Comparison of ENCODE assay signal across 11 mouse cellular contexts in genomic region chr11:103340677-103341076, GRCm38 (mm10). TPM values are rescaled to one million over a fixed set of nuclear protein-coding genes. Genes with fewer than 3 reads are reported as not detected.
DNase-seq lines count a peak whose midpoint lies in the region; ATAC-seq lines count a peak whose summit lies in the region.
"Had no signal": no experiment of that assay in that cellular context is flagged by ENCODE, and none has a peak within 500 bp of the region (broad histone marks: within the 10 kb centered on the region; RNA-seq: fewer than 3 reads in every experiment).

No protein-coding gene starts in this region.

- no peak for ATAC-seq in limb, embryonic 12.5 days (ENCODE audit: insufficient number of reproducible peaks, insufficient read depth, low FRiP score, low TSS enrichment, low read depth)
- peak; percentile 65; the same call in 1 of the 2 replicates for ATAC-seq in stomach, embryonic 15.5 days (ENCODE audit: insufficient read depth, low FRiP score, low read depth)
- ATAC-seq: inflammation-experienced regulatory T-cells, adult 6 months had no signal

- 34% methylated on average over 7 of the region's 7 CpGs for WGBS in limb, embryonic 12.5 days
- WGBS in limb, embryonic 10.5 days = 30% methylated on average over 7 of the region's 7 CpGs
- 26% methylated on average over 7 of the region's 7 CpGs for WGBS in stomach, embryonic 15.5 days

- intact Hi-C loops in left cerebral cortex, postnatal 36 days (cut with DNase I) = no loop called here

- 0 out of 2 replicates have a peak overlapping the region, but pooled peaks have one; percentile 50 for H3K4me2 ChIP-seq in limb, embryonic 12.5 days
- peak overlapping the region; percentile 57 for H3K4me2 ChIP-seq in stomach, embryonic 15.5 days
- H3K4me2 ChIP-seq: midbrain, embryonic 11.5 days had no signal

- no peaks in the 10 kb centered on the region for H3K36me3 ChIP-seq in limb, embryonic 12.5 days
- no peaks in the 10 kb centered on the region for H3K36me3 ChIP-seq in limb, embryonic 10.5 days
- no peaks in the 10 kb centered on the region for H3K36me3 ChIP-seq in stomach, embryonic 15.5 days
- H3K36me3 ChIP-seq: lung, embryonic 15.5 days had no signal

- DNase-seq in limb, embryonic 10.5 days (ENCODE audit: low spot score) = no peak
- DNase-seq in ZHBTc4 (ENCODE audit: low read depth, low spot score) = peak; percentile 72
- DNase-seq in kidney, adult 9 months = peak; percentile 92
- DNase-seq in layer of hippocampus, postnatal 36 days = no peak
- DNase-seq in urinary bladder, adult 2 months (ENCODE audit: low spot score) = no peak
- DNase-seq in left cerebral cortex, postnatal 36 days (ENCODE audit: low spot score in 2 of 2) = no peak

- no peak overlapping the region for H3K9ac ChIP-seq in limb, embryonic 12.5 days (replicated peaks)
- H3K9ac ChIP-seq in stomach, embryonic 15.5 days = no peak overlapping the region
- H3K9ac ChIP-seq: lung, embryonic 15.5 days had no signal

- no peaks in the 10 kb centered on the region for H3K9me3 ChIP-seq in limb, embryonic 12.5 days
- no peaks in the 10 kb centered on the region for H3K9me3 ChIP-seq in limb, embryonic 10.5 days (replicated peaks)
- no peaks in the 10 kb centered on the region for H3K9me3 ChIP-seq in stomach, embryonic 15.5 days
- H3K9me3 ChIP-seq: lung, embryonic 15.5 days had no signal

- no peak overlapping the region for H3K27ac ChIP-seq in limb, embryonic 12.5 days
- no peak overlapping the region for H3K27ac ChIP-seq in limb, embryonic 10.5 days
- H3K27ac ChIP-seq in stomach, embryonic 15.5 days = peak overlapping the region; percentile 89
- H3K27ac ChIP-seq: lung, embryonic 15.5 days had no signal

- H3K27me3 ChIP-seq in limb, embryonic 12.5 days = peaks cover 35% of the 10 kb centered on the region
- peaks cover 40% of the 10 kb centered on the region for H3K27me3 ChIP-seq in limb, embryonic 10.5 days (ENCODE audit: low read depth, poor library complexity, severe bottlenecking)
- no peaks in the 10 kb centered on the region for H3K27me3 ChIP-seq in stomach, embryonic 15.5 days (replicated peaks)
- H3K27me3 ChIP-seq: lung, embryonic 15.5 days had no signal

- H3K4me1 ChIP-seq in limb, embryonic 12.5 days (replicated peaks) = peaks cover 15% of the 10 kb centered on the region
- H3K4me1 ChIP-seq in limb, embryonic 10.5 days = peaks cover 30% of the 10 kb centered on the region
- peaks cover 31% of the 10 kb centered on the region for H3K4me1 ChIP-seq in stomach, embryonic 15.5 days

- H3K4me3 ChIP-seq in limb, embryonic 12.5 days (replicated peaks) = no peak overlapping the region
- no peak overlapping the region for H3K4me3 ChIP-seq in limb, embryonic 10.5 days
- peak overlapping the region; percentile 24; the same call in 1 of the 2 replicates for H3K4me3 ChIP-seq in stomach, embryonic 15.5 days (replicated peaks)

RNA-seq across cellular contexts. Expression of gene Arhgap27, which starts 22.8 kb away (rescaled TPM):
- polyA plus RNA-seq in limb, embryonic 12.5 days (2016; fragmentation: Nextera tagmentation; extraction: Ambion mirVana) = 4.8 and 7.1 TPM in 2 replicates
- 5.3 and 8.2 TPM in 2 replicates for polyA plus RNA-seq in limb, embryonic 10.5 days (2016; fragmentation: Nextera tagmentation; extraction: Ambion mirVana)
- polyA plus RNA-seq in stomach, embryonic 15.5 days (2015; fragmentation: Nextera tagmentation; extraction: Ambion mirVana) = 21.2 and 21.5 TPM in 2 replicates
- total RNA-seq in layer of hippocampus, postnatal 36 days (2021) = 1 to 10 TPM; 7.9 to 9.6 TPM
- polyA plus RNA-seq in urinary bladder, adult 2 months (2012; rRNA removed) = 22.3 and 23.4 TPM in 2 replicates
- 10 to 100 TPM; 11.6 to 12.6 TPM for total RNA-seq in left cerebral cortex, postnatal 36 days (2021)

Comparison
In these comparisons a context has a peak if more than half of its experiments do, and no peak if none do; other contexts are left out.
1. DNase-seq: peak in ZHBTc4 (single experiment) and kidney, adult 9 months (single experiment); none in limb, embryonic 10.5 days (single experiment), layer of hippocampus, postnatal 36 days (0 of 2), urinary bladder, adult 2 months (single experiment) and left cerebral cortex, postnatal 36 days (0 of 2).